Mouse (Mus musculus) heart, postnatal 0 days (tissue): ENCODE measurements at regions not wholly inside any gene's neighbourhood (a gene's known extent, or its start where the extent isn't known, plus 50 kb on each side); places are given as distances from the start of the nearest gene placed in this dataset.

ENCODE experiments used
- CTCF ChIP-seq: IDR thresholded peaks from 2 replicates; pipeline ENCODE4 v1.5.1; 2016; ENCODE audit warnings: antibody characterized with exemption, control low read depth, low read depth
- EP300 ChIP-seq: IDR thresholded peaks from 2 replicates; pipeline ENCODE4 v1.6.1; 2016; ENCODE audit warnings: antibody characterized with exemption, low read depth

DNA sequence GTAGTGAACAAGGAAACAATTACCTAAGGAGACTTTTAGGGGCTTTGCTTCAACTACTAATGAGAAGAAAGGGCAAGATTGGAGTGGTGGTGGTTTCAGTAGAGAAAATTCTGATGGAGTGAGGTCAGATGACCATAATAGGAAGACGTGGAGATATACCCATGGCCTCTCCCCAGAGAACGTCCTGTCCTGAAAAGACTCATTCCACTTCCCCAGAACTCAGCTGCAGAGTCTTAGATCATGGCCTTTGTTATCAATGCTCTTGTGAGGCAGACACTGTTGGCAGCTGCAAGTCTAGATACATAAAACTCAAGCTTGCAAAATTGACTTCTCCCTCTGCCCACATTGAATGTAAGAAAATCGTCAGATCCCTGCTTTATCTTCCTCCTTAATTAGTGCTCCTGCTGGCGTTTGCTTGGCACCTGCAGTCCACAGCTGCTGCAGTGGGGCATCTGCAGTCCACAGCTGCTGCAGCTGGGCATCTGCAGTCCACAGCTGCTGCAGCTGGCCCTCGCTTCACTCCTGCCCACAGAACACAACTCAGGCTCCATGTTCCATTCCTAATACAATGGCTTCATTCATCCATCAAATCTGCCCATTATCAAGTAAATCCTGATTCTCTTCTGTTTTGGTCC lies 162.5 kb downstream of the Cxcl12 start:
- TF ChIP-seq CTCF (no peak), EP300 (peak; percentile 30; the same call in 1 of the 2 replicates)
